7 mouse cellular contexts compared by ENCODE assay signal in genomic region chr8:84147324-84147766, GRCm38 (mm10). TPM values are rescaled to one million over a fixed set of nuclear protein-coding genes. Genes with fewer than 3 reads are reported as not detected.
DNase-seq lines count a peak whose midpoint lies in the region; TF ChIP-seq lines count a peak whose summit lies in the region.

No protein-coding gene starts in this region.

- in situ Hi-C loops in CH12.LX (cut with MboI; ENCODE audit: low pct_ligation_motif_present, low pct_unique_long_range_greater_than_20kb, low sequenced_read_pairs), result no loop called here

- TF ChIP-seq RAD21 in CH12.LX (IDR thresholded peaks at IDR 0.05; ENCODE audit: low read depth, low read length), result no peak

- no peak for TF ChIP-seq POLR2A in CH12.LX (IDR thresholded peaks at IDR 0.05; ENCODE audit: low read depth, low read length)

- H3K4me3 ChIP-seq in C2C12 (ENCODE audit: insufficient read depth, poor library complexity, severe bottlenecking) (peak overlapping the region; percentile 70), CH12.LX (replicated peaks in 1 of 3; ENCODE audit: low read depth in 2 of 3, low read length in 2 of 3, poor library complexity in 1 of 3) (peak overlapping the region; percentile 81 to 88 (median 83)), macrophage (ENCODE audit: inconsistent target) (peak overlapping the region; percentile 92)
- peak overlapping the region; percentile 74 for H3K4me3 ChIP-seq in forebrain, embryonic 10.5 days

- peaks cover 13% of the 10 kb centered on the region for H3K36me3 ChIP-seq in C2C12 (ENCODE audit: control insufficient read depth, insufficient read depth)
- H3K36me3 ChIP-seq in CH12.LX (replicated peaks in 1 of 2; ENCODE audit: control insufficient read depth in 1 of 2, insufficient read depth in 1 of 2, low read length in 1 of 2), result peaks cover 19 to 39% of the 10 kb centered on the region in 2 experiments
- peaks cover 38% of the 10 kb centered on the region for H3K36me3 ChIP-seq in forebrain, embryonic 10.5 days (replicated peaks)
- peaks cover 23% of the 10 kb centered on the region for H3K36me3 ChIP-seq in macrophage (ENCODE audit: inconsistent target)

- peak overlapping the region; percentile 78 for H3ac ChIP-seq in C2C12 (ENCODE audit: control insufficient read depth, insufficient read length, low read depth)

- WGBS in forebrain, embryonic 10.5 days, result 8% methylated on average over 14 of the region's 14 CpGs
- 8% methylated on average over 14 of the region's 14 CpGs for WGBS in macrophage (ENCODE audit: missing documents)

- H3K4me2 ChIP-seq in CH12.LX (ENCODE audit: insufficient read depth, low read depth, poor library complexity, severe bottlenecking), result peak overlapping the region; percentile 25; the same call in 1 of the 2 replicates

- no peaks in the 10 kb centered on the region for H3K27me3 ChIP-seq in C2C12 (ENCODE audit: control insufficient read depth, insufficient read depth, insufficient read length)
- H3K27me3 ChIP-seq in CH12.LX (replicated peaks), result peaks cover 8% of the 10 kb centered on the region
- H3K27me3 ChIP-seq in forebrain, embryonic 10.5 days (ENCODE audit: poor library complexity, severe bottlenecking), result peaks cover 9% of the 10 kb centered on the region

- H3K9me3 ChIP-seq in CH12.LX (replicated peaks; ENCODE audit: low read length), result peaks cover 3% of the 10 kb centered on the region
- H3K9me3 ChIP-seq in forebrain, embryonic 10.5 days, result no peaks in the 10 kb centered on the region

- no peak overlapping the region for H3K27ac ChIP-seq in CH12.LX (ENCODE audit: insufficient read depth, low read depth)
- H3K27ac ChIP-seq in forebrain, embryonic 10.5 days, result peak overlapping the region; percentile 88
- H3K27ac ChIP-seq in macrophage, result peak overlapping the region; percentile 31

- DNase-seq in CH12.LX (ENCODE audit: extremely low read depth), result peak; percentile 21
- no peak for DNase-seq in forebrain, embryonic 10.5 days (ENCODE audit: extremely low spot score, low spot score)
- DNase-seq in kidney, postnatal 25 days, result peak; percentile 56 to 79
- DNase-seq in urinary bladder, postnatal 36 days (ENCODE audit: low spot score in 2 of 2), result peak; percentile 57 to 58
- no peak for DNase-seq in retina, postnatal 1 day

- TF ChIP-seq CTCF in C2C12 (IDR thresholded peaks at IDR 0.05; ENCODE audit: control insufficient read depth, insufficient read depth, insufficient read length) (no peak), CH12.LX (conservative IDR thresholded peaks at IDR 0.05 in 1 of 2, IDR thresholded peaks at IDR 0.05 in 1 of 2; ENCODE audit: low read depth in 2 of 2, low read length in 2 of 2) (no peak)

- H3K4me1 ChIP-seq in CH12.LX (ENCODE audit: control insufficient read depth in 1 of 2, insufficient read depth in 2 of 2), result peaks cover 4 to 20% of the 10 kb centered on the region in 2 experiments; a peak in 3 of 4 replicates
- peaks cover 33% of the 10 kb centered on the region for H3K4me1 ChIP-seq in forebrain, embryonic 10.5 days

- H3K79me3 ChIP-seq in C2C12 (ENCODE audit: low read depth), result peaks cover 2% of the 10 kb centered on the region

- peak overlapping the region; percentile 58 for H3K9ac ChIP-seq in CH12.LX (ENCODE audit: insufficient read depth, low read depth)

- dilution Hi-C loops in CH12.LX (cut with MboI; ENCODE audit: extremely low pct_ligation_motif_present, extremely low pct_unique_long_range_greater_than_20kb, low sequenced_read_pairs), result no loop called here

- TF ChIP-seq EP300 in CH12.LX (IDR thresholded peaks at IDR 0.05; ENCODE audit: low read length), result no peak

- H3K79me2 ChIP-seq in C2C12 (ENCODE audit: control insufficient read depth, insufficient read depth) (peaks cover 15% of the 10 kb centered on the region), CH12.LX (replicated peaks; ENCODE audit: control insufficient read depth, extremely low read depth, insufficient read depth, poor library complexity, severe bottlenecking) (0 out of 2 replicates have a peak, but pooled peaks cover 3% of the 10 kb centered on the region), macrophage (ENCODE audit: inconsistent target) (peaks cover 14% of the 10 kb centered on the region; the same call in 1 of the 2 replicates)

TF ChIP-seq in C2C12, 6 proteins besides CTCF, POLR2A, EP300 and RAD21:
- TF ChIP-seq MYOG (IDR thresholded peaks at IDR 0.05; ENCODE audit: control insufficient read depth, extremely low read depth, insufficient read length) (no peak), MAX (IDR thresholded peaks at IDR 0.05) (no peak), MYOD1 (IDR thresholded peaks at IDR 0.05; ENCODE audit: control insufficient read depth, insufficient read length, low read depth) (no peak), USF1 (IDR thresholded peaks at IDR 0.05; ENCODE audit: low read depth) (no peak), CEBPB (IDR thresholded peaks at IDR 0.05; ENCODE audit: low read depth) (no peak)

TF ChIP-seq in CH12.LX, 34 proteins besides CTCF, POLR2A, EP300 and RAD21 (continues in another document):
- TF ChIP-seq RCOR1 (conservative IDR thresholded peaks at IDR 0.05; ENCODE audit: low read depth, low read length), result no peak
- TF ChIP-seq HCFC1 (IDR thresholded peaks at IDR 0.05; ENCODE audit: low read depth, low read length), result no peak
- TF ChIP-seq MAZ (IDR thresholded peaks at IDR 0.05; ENCODE audit: low read depth, low read length), result no peak
- no peak for TF ChIP-seq MEF2A (IDR thresholded peaks at IDR 0.05; ENCODE audit: borderline replicate concordance, low read depth, low read length)
- no peak for TF ChIP-seq MYC (IDR thresholded peaks at IDR 0.05; ENCODE audit: low read depth, low read length)
- no peak for TF ChIP-seq ETS1 (conservative IDR thresholded peaks at IDR 0.05; ENCODE audit: low read depth, low read length)
- TF ChIP-seq POLR2AphosphoS2 (IDR thresholded peaks at IDR 0.05; ENCODE audit: low read depth, low read length), result no peak
- no peak for TF ChIP-seq USF2 (conservative IDR thresholded peaks at IDR 0.05; ENCODE audit: low read depth, low read length)
- TF ChIP-seq MAX (IDR thresholded peaks at IDR 0.05; ENCODE audit: low read length), result no peak
- TF ChIP-seq MAFK (IDR thresholded peaks at IDR 0.05; ENCODE audit: insufficient replicate concordance, low read length), result no peak
- no peak for TF ChIP-seq PAX5 (IDR thresholded peaks at IDR 0.05; ENCODE audit: low read length)

RNA-seq across cellular contexts. Expression of gene Cc2d1a, which starts 0.4 kb away (rescaled TPM):
- polyA plus RNA-seq in C2C12 (2012; fragmentation: generic; extraction: Trizol), result 25.2 TPM
- 7.8 and 8.2 TPM in 2 replicates for total RNA-seq in CH12.LX (2012; rRNA removed)
- total RNA-seq in CH12.LX (2014; rRNA removed), result 2.5 and 2.8 TPM in 2 replicates
- polyA plus RNA-seq in CH12.LX (2012; ENCODE audit: insufficient read length, low read depth), result 10.5 and 11.4 TPM in 2 replicates
- 17.3 and 20.8 TPM in 2 replicates for polyA plus RNA-seq in forebrain, embryonic 10.5 days (2016; fragmentation: Nextera tagmentation; extraction: Ambion mirVana)
- 10 to 100 TPM in 23 of 26 experiments, 1 to 10 TPM in 3; 7.9 to 63.0 (median 37.4) TPM for total RNA-seq in macrophage (2018; cell fraction: chromatin; rRNA removed)
- 10 to 100 TPM; 14.7 to 29.5 (median 23.4) TPM for total RNA-seq in macrophage (2018; cell fraction: cytosol; rRNA removed)
- total RNA-seq in macrophage (2018; cell fraction: nucleus; rRNA removed), result 10 to 100 TPM in 25 of 26 experiments, 1 to 10 TPM in 1; 8.4 to 33.9 (median 20.7) TPM
- 21.7 to 24.3 TPM (median 22.4 TPM) in 3 replicates for polyA plus RNA-seq in macrophage (2018)

RNA-seq across cellular contexts. Expression of gene 4930432K21Rik, which starts 0.5 kb away (rescaled TPM):
- polyA plus RNA-seq in C2C12 (2012; fragmentation: generic; extraction: Trizol) (0.61 TPM), CH12.LX (2012; ENCODE audit: insufficient read length, low read depth) (not detected in 2 replicates), macrophage (2018) (0.41 to 0.82 TPM (median 0.47 TPM) in 3 replicates)
- total RNA-seq in CH12.LX (2012; rRNA removed) (0.04 TPM in 1 of 2 replicates, not detected in the other), CH12.LX (2014; rRNA removed) (0.09 TPM in 1 of 2 replicates, not detected in the other)
- polyA plus RNA-seq in forebrain, embryonic 10.5 days (2016; fragmentation: Nextera tagmentation; extraction: Ambion mirVana), result 1.9 and 2.4 TPM in 2 replicates
- total RNA-seq in macrophage (2018; cell fraction: chromatin; rRNA removed), result 1 to 10 TPM in 1 of 26 experiments, under 1 TPM in 11, not detected in 14; 0.33 to 1.3 (median 0.48) TPM
- under 1 TPM in 23 of 26 experiments, not detected in 3; 0.03 to 0.29 (median 0.12) TPM for total RNA-seq in macrophage (2018; cell fraction: cytosol; rRNA removed)
- total RNA-seq in macrophage (2018; cell fraction: nucleus; rRNA removed), result under 1 TPM in 8 of 26 experiments, not detected in 18; 0.18 to 0.61 (median 0.39) TPM

RNA-seq across cellular contexts. Expression of gene Podnl1, which starts 21.6 kb away (rescaled TPM):
- polyA plus RNA-seq in C2C12 (2012; fragmentation: generic; extraction: Trizol) (10.3 TPM), CH12.LX (2012; ENCODE audit: insufficient read length, low read depth) (2.8 TPM in 2 replicates), macrophage (2018) (not detected in 3 replicates)
- total RNA-seq in CH12.LX (2012; rRNA removed) (0.92 and 0.98 TPM in 2 replicates), CH12.LX (2014; rRNA removed) (1.8 and 2.0 TPM in 2 replicates)
- 0.14 and 0.17 TPM in 2 replicates for polyA plus RNA-seq in forebrain, embryonic 10.5 days (2016; fragmentation: Nextera tagmentation; extraction: Ambion mirVana)
- not detected for total RNA-seq in macrophage (2018; cell fraction: chromatin; rRNA removed)
- total RNA-seq in macrophage (2018; cell fraction: cytosol; rRNA removed), result not detected
- under 1 TPM in 1 of 26 experiments, not detected in 25; 0.26 TPM for total RNA-seq in macrophage (2018; cell fraction: nucleus; rRNA removed)

RNA-seq across cellular contexts. Expression of gene Nanos3, which starts 37.7 kb away (rescaled TPM):
- polyA plus RNA-seq in C2C12 (2012; fragmentation: generic; extraction: Trizol), result 1.1 TPM
- total RNA-seq in CH12.LX (2012; rRNA removed), result not detected in 2 replicates
- not detected in 2 replicates for total RNA-seq in CH12.LX (2014; rRNA removed)
- not detected in 2 replicates for polyA plus RNA-seq in CH12.LX (2012; ENCODE audit: insufficient read length, low read depth)
- polyA plus RNA-seq in forebrain, embryonic 10.5 days (2016; fragmentation: Nextera tagmentation; extraction: Ambion mirVana), result 2.6 and 3.7 TPM in 2 replicates
- total RNA-seq in macrophage (2018; cell fraction: chromatin; rRNA removed), result not detected
- not detected for total RNA-seq in macrophage (2018; cell fraction: cytosol; rRNA removed)
- not detected for total RNA-seq in macrophage (2018; cell fraction: nucleus; rRNA removed)
- not detected in 3 replicates for polyA plus RNA-seq in macrophage (2018)

RNA-seq across cellular contexts. Expression of gene Dcaf15, which starts 42.8 kb away (rescaled TPM):
- polyA plus RNA-seq in C2C12 (2012; fragmentation: generic; extraction: Trizol) (45.2 TPM), CH12.LX (2012; ENCODE audit: insufficient read length, low read depth) (48.3 and 50.7 TPM in 2 replicates), macrophage (2018) (8.5 to 14.2 TPM (median 10.7 TPM) in 3 replicates)
- total RNA-seq in CH12.LX (2012; rRNA removed) (44.3 and 47.9 TPM in 2 replicates), CH12.LX (2014; rRNA removed) (38.5 and 39.3 TPM in 2 replicates)
- polyA plus RNA-seq in forebrain, embryonic 10.5 days (2016; fragmentation: Nextera tagmentation; extraction: Ambion mirVana), result 17.0 and 18.5 TPM in 2 replicates
- total RNA-seq in macrophage (2018; cell fraction: chromatin; rRNA removed), result 10 to 100 TPM; 10.2 to 38.2 (median 23.3) TPM
- 10 to 100 TPM in 22 of 26 experiments, 1 to 10 TPM in 4; 7.7 to 18.8 (median 13.1) TPM for total RNA-seq in macrophage (2018; cell fraction: cytosol; rRNA removed)
- total RNA-seq in macrophage (2018; cell fraction: nucleus; rRNA removed), result 10 to 100 TPM in 25 of 26 experiments, 1 to 10 TPM in 1; 8.6 to 25.9 (median 16.8) TPM

Comparison
In these comparisons a context has a peak if more than half of its experiments do, and no peak if none do; other contexts are left out.
1. DNase-seq: peak in CH12.LX (single experiment), kidney, postnatal 25 days (2 of 2) and urinary bladder, postnatal 36 days (2 of 2); none in forebrain, embryonic 10.5 days (single experiment) and retina, postnatal 1 day (single experiment).
2. Peak in every context shown above with its lines, with median percentiles within 50 percentile points of each other: H3K4me3 ChIP-seq.